Mouse (Mus musculus) brain, embryonic 14.5 days (tissue): ENCODE data around the gene Reep1. TPM values are rescaled to one million over a fixed set of nuclear protein-coding genes. Genes with fewer than 3 reads are reported as not detected.

Source experiments
- DNase-seq: peaks from one replicate; pipeline ENCODE4 v3.0.0-alpha.2; 2011; ENCODE audit warnings: low read depth
- CTCF ChIP-seq: fragments of 200-500 bp; IDR thresholded peaks from 2 replicates; pipeline ENCODE4 v1.5.1; 2012; ENCODE audit warnings: inconsistent platforms, mild to moderate bottlenecking, moderate library complexity, borderline replicate concordance; ENCODE audit not compliant: insufficient read depth, insufficient read length; ENCODE audit errors: extremely low read depth
- POLR2A ChIP-seq: fragments of 200-500 bp; IDR thresholded peaks from 2 replicates; pipeline ENCODE4 v1.6.1; 2012; ENCODE audit warnings: mild to moderate bottlenecking, inconsistent platforms, borderline replicate concordance; ENCODE audit not compliant: poor library complexity, insufficient read depth, insufficient read length, severe bottlenecking; ENCODE audit errors: extremely low read depth
- polyA plus RNA-seq: library from polyadenylated mRNA; depleted of rRNA; stranded (reverse); fragments of >200 nt; gene quantifications from 2 replicates; pipeline ENCODE4 v1.2.3, GENCODE M21; 2012

Reep1 gene
- polyA plus RNA-seq, 1 experiment, result 236 TPM

GRCm38 (mm10) chr6:71801011-71801713 is 93.8 kb downstream of the Reep1 start:
- TF ChIP-seq CTCF, result no peak
- no peak for TF ChIP-seq POLR2A
- no peak for DNase-seq

- DNase-seq, result peak; percentile 4
- TF ChIP-seq POLR2A (no peak), CTCF (no peak)
Observed at GRCm38 (mm10) chr6:71801714-71802094, 94.3 kb downstream of the Reep1 start.

- no peak for TF ChIP-seq CTCF
- TF ChIP-seq POLR2A, result no peak
- DNase-seq, result no peak
Observed at GRCm38 (mm10) chr6:71803609-71804008, 96.2 kb downstream of the Reep1 start.

DNA sequence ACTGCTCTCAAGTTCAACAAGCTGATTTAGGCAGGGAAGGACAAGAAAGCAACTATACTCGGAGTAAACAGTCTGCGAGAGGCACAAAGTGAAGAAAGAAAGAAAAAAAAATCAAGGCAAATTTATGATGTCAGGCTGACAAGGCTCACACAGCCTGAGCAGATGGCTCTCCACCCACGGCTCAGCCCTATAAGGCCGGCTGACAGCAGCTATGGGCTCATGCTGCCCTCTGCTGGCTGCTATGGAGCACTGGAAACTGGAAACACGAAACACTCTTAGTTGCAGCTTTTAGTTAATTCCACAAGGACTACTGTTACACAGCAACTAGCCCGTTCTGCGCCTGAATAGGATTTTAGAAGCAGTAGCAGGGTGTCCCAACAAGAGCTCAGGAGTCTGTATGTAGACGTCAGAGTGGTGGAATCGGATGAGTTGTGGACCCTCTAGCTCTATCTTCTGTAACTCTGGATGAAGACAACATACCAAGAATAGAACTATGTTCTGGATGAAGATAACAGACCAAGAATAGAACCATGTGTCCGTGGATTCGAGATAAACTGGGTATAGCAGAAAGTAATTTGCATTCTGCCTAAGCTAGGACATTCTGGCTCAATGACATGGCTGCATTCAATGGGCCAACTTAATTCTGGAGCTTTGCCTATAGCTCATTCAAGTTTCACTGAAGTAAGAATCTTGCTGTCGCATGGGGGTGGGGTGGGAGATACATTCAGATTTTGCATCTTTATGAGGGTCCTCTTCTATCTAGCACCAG is 96.9 kb downstream of the Reep1 start:
- DNase-seq, result peak; percentile 93
- no peak for TF ChIP-seq POLR2A
- TF ChIP-seq CTCF, result peak; percentile 95

DNA sequence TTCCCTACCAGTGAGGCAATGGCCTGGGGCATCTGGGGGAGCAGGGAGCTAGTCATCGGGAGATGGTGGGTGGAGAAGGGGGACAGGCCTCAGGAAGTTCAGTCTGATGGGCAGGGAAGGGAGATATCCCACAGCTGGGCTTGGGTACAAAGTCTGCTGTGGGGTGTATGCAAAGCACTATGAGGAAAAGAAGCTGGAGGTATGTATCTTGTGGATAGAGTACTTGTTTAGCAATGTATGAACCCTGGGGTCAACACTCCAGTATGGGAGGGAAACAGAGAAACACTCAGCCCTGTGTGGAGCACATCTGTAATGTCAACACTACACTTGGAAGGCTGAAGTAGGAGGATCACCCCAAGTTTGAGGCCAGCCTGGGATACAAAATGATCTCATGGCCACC is 99.4 kb downstream of the Reep1 start:
- DNase-seq, result no peak
- TF ChIP-seq CTCF (no peak), POLR2A (no peak)

DNA sequence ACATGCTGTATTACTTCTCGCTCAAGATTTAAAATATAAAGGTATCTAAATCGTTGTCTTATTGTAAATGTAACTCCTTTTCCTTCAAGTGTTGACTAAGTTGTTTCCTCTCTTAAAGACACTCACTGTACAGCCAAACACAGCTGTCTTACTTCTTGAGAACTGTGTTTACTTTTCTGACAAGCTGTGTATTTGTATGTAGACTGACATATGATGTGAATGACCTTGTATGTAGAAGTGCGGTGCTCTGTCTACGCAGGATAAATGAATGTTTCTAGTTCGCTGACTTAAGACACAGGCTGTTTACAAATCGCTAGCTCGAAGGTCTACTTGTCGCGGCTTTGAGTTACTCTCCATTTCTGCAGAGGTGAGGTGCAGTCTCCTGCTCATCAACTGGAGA is 102.5 kb downstream of the Reep1 start:
- no peak for TF ChIP-seq CTCF
- no peak for TF ChIP-seq POLR2A
- no peak for DNase-seq

GRCm38 (mm10) chr6:71812820-71813219 is 105.5 kb downstream of the Reep1 start:
- DNase-seq, result no peak
- no peak for TF ChIP-seq POLR2A
- no peak for TF ChIP-seq CTCF

GRCm38 (mm10) chr6:71819764-71820292 is 112.5 kb downstream of the Reep1 start:
- TF ChIP-seq POLR2A (no peak), CTCF (no peak)
- no peak for DNase-seq

DNA sequence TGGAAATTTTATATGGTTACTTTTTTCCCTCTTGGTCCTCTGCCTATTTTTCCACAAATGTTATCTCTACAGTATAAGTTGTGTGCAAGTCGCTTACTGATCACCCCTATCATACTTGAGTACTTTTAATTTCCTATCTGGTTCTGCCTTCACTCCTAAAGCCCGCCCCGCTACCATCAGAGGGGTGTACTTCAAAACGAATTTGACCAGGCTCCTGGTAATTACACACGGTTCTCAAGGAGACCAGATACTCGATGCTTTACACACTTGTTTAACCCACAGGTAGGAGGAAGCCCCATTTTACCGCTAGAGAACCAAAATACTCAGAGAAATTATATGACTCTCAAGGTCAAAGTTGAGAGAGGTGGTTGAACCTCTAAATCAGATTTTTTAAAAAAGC is 115.7 kb downstream of the Reep1 start:
- no peak for DNase-seq
- TF ChIP-seq POLR2A (no peak), CTCF (no peak)

- DNase-seq, result peak; percentile 97
- TF ChIP-seq CTCF (no peak), POLR2A (peak; percentile 71; the same call in 1 of the 2 replicates)
Observed at GRCm38 (mm10) chr6:71823488-71823887, 116.1 kb downstream of the Reep1 start.

DNA sequence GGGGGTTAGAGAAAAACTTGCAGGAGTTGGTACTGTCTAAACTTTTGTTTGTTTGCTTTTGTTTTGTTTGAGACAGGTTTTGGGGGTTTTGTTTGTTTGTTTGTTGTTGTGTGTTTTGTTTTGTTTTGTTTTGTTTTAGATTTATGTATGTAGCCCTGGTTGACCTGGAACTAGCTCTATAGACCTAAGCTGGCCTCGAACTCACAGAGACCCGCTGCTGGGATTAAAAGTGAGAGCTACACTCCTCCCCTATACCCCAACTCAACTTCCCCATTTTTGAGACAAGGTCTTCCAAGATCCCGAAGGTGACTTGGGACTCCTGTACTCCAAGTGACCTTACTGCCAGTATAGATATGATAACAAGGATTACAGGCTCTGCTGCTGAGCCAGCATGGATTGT is 116.6 kb downstream of the Reep1 start:
- no peak for DNase-seq
- TF ChIP-seq POLR2A (no peak), CTCF (no peak)
